Mouse (Mus musculus) c-Kit-positive CD71-positive TER-119-negative erythroid progenitor cells, embryonic 14.5 days (primary cell): ENCODE measurements around the gene Ptgds.
A peak's percentile ranks its signal among the peaks of the same experiment; 100 is the strongest.

Source experiments
- DNase-seq: peaks from one replicate; pipeline ENCODE4 v3.0.0-alpha.2; 2013; ENCODE audit warnings: low read depth

Gene Ptgds

GRCm38 (mm10) chr2:25469969-25470368, at the start of gene Ptgds:
Gene Ptgds (minus strand): TSS chr2:25470046.
- no peak for DNase-seq

GRCm38 (mm10) chr2:25509912-25510311, 40.1 kb upstream of the Ptgds start:
- DNase-seq: no peak

GRCm38 (mm10) chr2:25506964-25507363, 37.1 kb upstream of the Ptgds start:
- DNase-seq: no peak

GRCm38 (mm10) chr2:25505860-25506259, 36.0 kb upstream of the Ptgds start:
- no peak for DNase-seq

- DNase-seq: no peak
Observed at GRCm38 (mm10) chr2:25505000-25505399, 35.2 kb upstream of the Ptgds start.

GRCm38 (mm10) chr2:25504538-25504937, 34.7 kb upstream of the Ptgds start:
- no peak for DNase-seq

- DNase-seq: peak; percentile 82
Observed at GRCm38 (mm10) chr2:25502726-25503125, 32.9 kb upstream of the Ptgds start.

GRCm38 (mm10) chr2:25501593-25502486, 32.0 kb upstream of the Ptgds start, which contains the start of gene C8g:
Gene C8g (minus strand): TSS chr2:25501719.
- DNase-seq: no peak

- DNase-seq: peak; percentile 89
Observed at GRCm38 (mm10) chr2:25500576-25501405, 30.9 kb upstream of the Ptgds start, which contains the start of gene Fbxw5. Gene Fbxw5 (plus strand): TSS chr2:25500750.

- DNase-seq: no peak
Observed at GRCm38 (mm10) chr2:25500071-25500575, 30.3 kb upstream of the Ptgds start.

GRCm38 (mm10) chr2:25498622-25499478, 29.0 kb upstream of the Ptgds start:
- no peak for DNase-seq

- DNase-seq: no peak
Observed at GRCm38 (mm10) chr2:25497846-25498575, 28.2 kb upstream of the Ptgds start.

- DNase-seq: no peak
Observed at GRCm38 (mm10) chr2:25496462-25496861, 26.6 kb upstream of the Ptgds start.

- DNase-seq: no peak
Observed at GRCm38 (mm10) chr2:25493476-25493961, 23.7 kb upstream of the Ptgds start, which contains the start of gene Lcn12. Gene Lcn12 (minus strand): TSS chr2:25493911.

GRCm38 (mm10) chr2:25492988-25493387, 23.1 kb upstream of the Ptgds start:
- DNase-seq: no peak

- no peak for DNase-seq
Observed at GRCm38 (mm10) chr2:25488671-25489068, 18.8 kb upstream of the Ptgds start.

- no peak for DNase-seq
Observed at GRCm38 (mm10) chr2:25487965-25488670, 18.3 kb upstream of the Ptgds start.

- DNase-seq: no peak
Observed at GRCm38 (mm10) chr2:25484901-25485647, 15.2 kb upstream of the Ptgds start.

GRCm38 (mm10) chr2:25482969-25483368, 13.1 kb upstream of the Ptgds start:
- DNase-seq: no peak
